Mouse (Mus musculus): Measurements from ENCODE around the gene Gm12695.

Gene Gm12695

GRCm38 (mm10) chr4:96697511-96698217 is 87.3 kb downstream of the Gm12695 start:
- DNase-seq: peak; percentile 34

GRCm38 (mm10) chr4:96696614-96697360 is 88.2 kb downstream of the Gm12695 start:
- DNase-seq: peak; percentile 71

- no peak for DNase-seq
Measured at GRCm38 (mm10) chr4:96687358-96687803, 97.6 kb downstream of the Gm12695 start.

- DNase-seq: no peak
Measured at GRCm38 (mm10) chr4:96683474-96683873, 101.5 kb downstream of the Gm12695 start.

GRCm38 (mm10) chr4:96680966-96681365 is 104.0 kb downstream of the Gm12695 start:
- DNase-seq: no peak

- DNase-seq: peak; percentile 42
Measured at GRCm38 (mm10) chr4:96680233-96680632, 104.8 kb downstream of the Gm12695 start.
